Mouse (Mus musculus) limb, embryonic 11.5 days (tissue): ENCODE results near the gene Gm3646. TPM values are rescaled to one million over a fixed set of nuclear protein-coding genes. Genes with fewer than 3 reads are reported as not detected.

Source experiments
- ATAC-seq: fragments of 200-750 bp; cut with Nextera tagmentation; 2 replicates; pipeline ENCODE4 v1.8.0; 2017; ENCODE audit warnings: low read depth; ENCODE audit not compliant: insufficient number of reproducible peaks, low FRiP score, low TSS enrichment
- DNase-seq: peaks from one replicate; pipeline ENCODE4 v3.0.0-alpha.2; 2015; ENCODE audit warnings: low spot score
- H3K27ac ChIP-seq: fragments of 300-500 bp; sonication (generic); replicated peaks from 2 replicates; pipeline ENCODE4 v1.5.1; 2014; ENCODE audit warnings: low read depth, mild to moderate bottlenecking, low read length
- H3K27me3 ChIP-seq: fragments of 300-500 bp; sonication (generic); 2 replicates; pipeline ENCODE4 v1.6.1; 2014; ENCODE audit warnings: mild to moderate bottlenecking, low read length, mixed read lengths; ENCODE audit not compliant: control insufficient read depth, insufficient read depth
- H3K36me3 ChIP-seq: fragments of 300-500 bp; sonication (generic); 2 replicates; pipeline ENCODE4 v1.6.1; 2014; ENCODE audit warnings: mild to moderate bottlenecking, low read length, moderate library complexity, mixed read lengths; ENCODE audit not compliant: control insufficient read depth, insufficient read depth
- H3K4me1 ChIP-seq: fragments of 300-500 bp; sonication (generic); 2 replicates; pipeline ENCODE4 v1.6.1; 2014; ENCODE audit warnings: low read length, mixed read lengths; ENCODE audit not compliant: control insufficient read depth, insufficient read depth
- H3K4me2 ChIP-seq: fragments of 300-500 bp; sonication (generic); 2 replicates; pipeline ENCODE4 v1.6.1; 2014; ENCODE audit warnings: low read depth, mild to moderate bottlenecking, moderate library complexity; ENCODE audit not compliant: severe bottlenecking
- H3K4me3 ChIP-seq: fragments of 300-500 bp; sonication (generic); 2 replicates; pipeline ENCODE4 v1.5.1; 2014; ENCODE audit warnings: low read depth, low read length
- H3K9ac ChIP-seq: fragments of 300-500 bp; sonication (generic); 2 replicates; pipeline ENCODE4 v1.6.1; 2014; ENCODE audit warnings: mild to moderate bottlenecking, low read length
- H3K9me3 ChIP-seq: fragments of 300-500 bp; sonication (generic); 2 replicates; pipeline ENCODE4 v1.6.1; 2016; ENCODE audit warnings: low read length; ENCODE audit not compliant: control insufficient read depth
- WGBS: fragments of 180-500 bp; shearing (Covaris S2); extraction: QIAGEN DNeasy Blood & Tissue Kit; methylation state at CpG from one replicate; pipeline ENCODE4 v1.1.7; 2014; 5-methylcytosine and 5-hydroxymethylcytosine counted together
- polyA plus RNA-seq: library from polyadenylated mRNA; unstranded; fragments of >200 nt; fragmentation: Nextera tagmentation; extraction: Ambion mirVana; gene quantifications from 2 replicates; pipeline ENCODE4 v1.2.1, GENCODE M21; 2014

The Gm3646 gene
- polyA plus RNA-seq = not detected in 2 replicates

GRCm38 (mm10) chr1:39805243-39805979, at the start of gene Gm3646:
TSS of gene Gm3646 (minus strand) at chr1:39805332.
- ATAC-seq (no peak), DNase-seq (no peak)

DNA sequence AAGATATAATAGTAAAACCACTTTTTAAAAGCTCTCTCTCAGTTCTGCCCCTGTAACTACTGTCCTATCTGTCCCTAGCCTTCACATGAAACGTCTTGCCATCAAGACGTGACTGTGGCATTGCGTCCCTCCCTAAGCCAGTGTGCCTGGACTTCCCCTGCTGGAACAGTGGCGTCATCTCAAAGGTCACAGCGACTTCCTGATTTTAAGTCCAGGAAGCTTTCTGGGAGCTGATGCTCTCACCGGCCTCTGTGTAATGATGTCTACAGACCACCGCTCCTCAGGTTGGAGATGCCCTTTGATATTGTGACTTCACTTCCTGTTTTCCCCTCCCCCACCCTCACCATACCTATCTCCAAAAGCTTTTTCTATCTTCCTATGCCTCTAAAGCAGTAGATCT, 41.9 kb upstream of the Gm3646 start:
- Histone ChIP-seq H3K36me3 (no peaks in the 10 kb centered on the region), H3K4me1 (no peaks in the 10 kb centered on the region), H3K9ac (no peak overlapping the region), H3K27me3 (no peaks in the 10 kb centered on the region), H3K27ac (no peak overlapping the region), H3K4me2 (no peak overlapping the region), H3K4me3 (no peak overlapping the region), H3K9me3 (no peaks in the 10 kb centered on the region)
- 86% methylated on average over 7 of the region's 7 CpGs for WGBS
- no peak for ATAC-seq
- DNase-seq = no peak

More at GRCm38 (mm10) chr1:39805243-39805979, at the start of gene Gm3646:
- Histone ChIP-seq H3K27me3 (no peaks in the 10 kb centered on the region), H3K9me3 (no peaks in the 10 kb centered on the region), H3K9ac (no peak within 1 kb of the TSS), H3K36me3 (no peaks in the 10 kb centered on the region), H3K4me1 (no peaks in the 10 kb centered on the region), H3K4me2 (no peak within 1 kb of the TSS), H3K4me3 (no peak within 1 kb of the TSS), H3K27ac (no peak within 1 kb of the TSS)
- WGBS = 70% methylated on average over 4 of the region's 4 CpGs

DNA sequence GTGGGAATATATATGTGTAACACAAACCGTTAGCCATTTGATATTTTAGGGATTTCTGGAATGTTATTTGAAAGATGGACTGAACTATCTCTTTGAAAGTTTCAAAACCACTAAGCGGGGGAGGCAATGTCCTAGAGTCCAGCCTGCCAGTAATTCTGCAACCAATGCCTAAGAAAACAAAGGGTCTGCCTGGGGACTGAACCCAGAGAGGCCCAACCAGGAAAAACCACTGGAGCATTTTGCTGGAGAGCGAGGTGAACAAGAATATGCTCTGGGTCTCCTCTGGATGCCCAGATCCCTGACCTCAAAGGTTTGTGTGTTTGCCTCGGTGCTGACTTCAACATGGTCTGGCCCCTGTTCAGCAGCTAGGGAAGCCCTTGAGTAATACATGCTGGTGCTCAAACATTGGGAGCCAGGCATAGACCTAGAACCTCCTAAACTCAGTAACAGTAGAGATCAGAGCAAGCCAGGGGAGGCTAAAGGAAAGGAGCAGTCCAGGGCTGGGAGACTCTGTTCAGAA, 41.0 kb upstream of the Gm3646 start:
- no peak for ATAC-seq
- Histone ChIP-seq H3K4me3 (no peak overlapping the region), H3K4me1 (no peaks in the 10 kb centered on the region), H3K9me3 (no peaks in the 10 kb centered on the region), H3K9ac (no peak overlapping the region), H3K36me3 (no peaks in the 10 kb centered on the region), H3K27ac (no peak overlapping the region), H3K4me2 (no peak overlapping the region), H3K27me3 (no peaks in the 10 kb centered on the region)
- no peak for DNase-seq
- 83% methylated on average over 4 of the region's 4 CpGs for WGBS

DNA sequence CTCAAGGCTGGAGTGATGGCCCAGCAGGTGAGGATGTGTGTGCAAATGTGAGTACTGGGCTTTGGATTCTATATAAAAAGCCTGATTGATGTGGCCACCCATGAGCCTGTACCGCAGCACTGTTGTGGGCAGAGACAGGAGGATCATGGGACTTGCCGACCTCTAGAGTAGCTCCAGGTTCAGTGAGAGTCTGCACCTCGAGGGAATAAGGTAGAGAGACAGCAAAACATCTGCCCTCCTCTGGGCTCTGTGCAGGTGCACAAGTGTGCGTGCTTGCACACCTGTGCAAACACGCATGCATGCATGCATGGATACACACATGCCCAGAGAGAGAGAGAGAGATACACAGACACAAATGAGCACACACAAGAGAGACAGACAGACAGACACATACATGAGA, 38.2 kb upstream of the Gm3646 start:
- WGBS = 84% methylated on average over 5 of the region's 5 CpGs
- Histone ChIP-seq H3K9ac (no peak overlapping the region), H3K4me1 (no peaks in the 10 kb centered on the region), H3K9me3 (no peaks in the 10 kb centered on the region), H3K36me3 (no peaks in the 10 kb centered on the region), H3K4me3 (no peak overlapping the region), H3K27ac (no peak overlapping the region), H3K27me3 (no peaks in the 10 kb centered on the region), H3K4me2 (no peak overlapping the region)
- DNase-seq = no peak
- ATAC-seq = no peak

- no peak for ATAC-seq
- WGBS = 92% methylated on average over 14 of the region's 14 CpGs
Observed at GRCm38 (mm10) chr1:39842218-39843007, 37.3 kb upstream of the Gm3646 start.

DNA sequence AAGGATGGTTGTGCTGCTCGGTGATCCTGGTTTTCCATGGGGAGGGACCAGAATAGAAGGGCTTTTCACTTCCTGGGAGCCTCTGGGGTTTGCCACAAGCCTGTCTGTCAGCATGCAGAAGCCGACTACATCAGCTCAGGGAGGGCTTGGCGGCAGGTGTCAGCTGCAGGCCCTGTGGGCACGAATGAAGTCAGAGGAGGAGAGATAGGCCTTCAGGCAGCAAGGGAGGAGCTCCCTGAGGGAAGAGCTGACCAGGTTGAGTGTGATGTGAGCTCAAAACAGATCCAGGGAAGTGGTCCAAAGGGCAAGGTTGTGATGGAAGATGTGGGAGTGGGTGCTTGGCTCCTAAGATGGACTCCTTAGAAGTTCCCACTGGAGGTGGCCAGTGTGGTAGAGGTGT, 35.7 kb upstream of the Gm3646 start:
- WGBS = 66% methylated on average over 4 of the region's 4 CpGs
- H3K4me1 ChIP-seq = no peaks in the 10 kb centered on the region
- H3K4me2 ChIP-seq = no peak overlapping the region
- no peaks in the 10 kb centered on the region for H3K36me3 ChIP-seq
- H3K4me3 ChIP-seq = no peak overlapping the region
- no peak for ATAC-seq
- no peak overlapping the region for H3K27ac ChIP-seq
- H3K9me3 ChIP-seq = no peaks in the 10 kb centered on the region
- H3K27me3 ChIP-seq = no peaks in the 10 kb centered on the region
- DNase-seq = no peak
- H3K9ac ChIP-seq = no peak overlapping the region

More at GRCm38 (mm10) chr1:39842218-39843007, 37.3 kb upstream of the Gm3646 start:
- no peaks in the 10 kb centered on the region for H3K36me3 ChIP-seq
- H3K4me2 ChIP-seq = no peak overlapping the region
- no peaks in the 10 kb centered on the region for H3K27me3 ChIP-seq
- no peak overlapping the region for H3K9ac ChIP-seq
- no peak overlapping the region for H3K4me3 ChIP-seq
- H3K27ac ChIP-seq = no peak overlapping the region
- no peaks in the 10 kb centered on the region for H3K4me1 ChIP-seq
- DNase-seq = no peak
- no peaks in the 10 kb centered on the region for H3K9me3 ChIP-seq

DNA sequence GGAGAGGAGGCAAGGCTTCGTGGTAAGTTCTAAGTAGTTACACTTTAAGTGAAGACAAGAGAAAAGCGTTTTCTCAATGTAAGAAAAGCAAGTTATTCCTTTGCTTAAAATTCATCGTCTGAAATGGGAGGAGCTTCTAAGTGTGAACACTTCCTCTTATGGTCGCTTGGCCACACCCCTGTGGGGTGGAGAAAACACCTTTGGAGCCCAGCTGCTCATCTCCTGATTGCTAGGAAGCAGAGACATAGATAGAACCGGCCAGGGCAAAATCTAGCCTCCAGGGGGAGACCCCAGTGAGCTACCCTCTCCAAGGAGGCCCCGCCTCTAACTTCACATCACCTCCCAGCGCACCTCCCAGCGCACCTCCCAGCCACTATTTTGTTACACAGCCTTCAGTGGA, 34.7 kb upstream of the Gm3646 start:
- H3K36me3 ChIP-seq = no peaks in the 10 kb centered on the region
- no peak for DNase-seq
- 58% methylated on average over 8 of the region's 8 CpGs for WGBS
- no peak overlapping the region for H3K4me2 ChIP-seq
- no peak for ATAC-seq
- no peaks in the 10 kb centered on the region for H3K9me3 ChIP-seq
- H3K27ac ChIP-seq = no peak overlapping the region
- H3K4me3 ChIP-seq = no peak overlapping the region
- no peaks in the 10 kb centered on the region for H3K4me1 ChIP-seq
- H3K9ac ChIP-seq = no peak overlapping the region
- no peaks in the 10 kb centered on the region for H3K27me3 ChIP-seq

DNA sequence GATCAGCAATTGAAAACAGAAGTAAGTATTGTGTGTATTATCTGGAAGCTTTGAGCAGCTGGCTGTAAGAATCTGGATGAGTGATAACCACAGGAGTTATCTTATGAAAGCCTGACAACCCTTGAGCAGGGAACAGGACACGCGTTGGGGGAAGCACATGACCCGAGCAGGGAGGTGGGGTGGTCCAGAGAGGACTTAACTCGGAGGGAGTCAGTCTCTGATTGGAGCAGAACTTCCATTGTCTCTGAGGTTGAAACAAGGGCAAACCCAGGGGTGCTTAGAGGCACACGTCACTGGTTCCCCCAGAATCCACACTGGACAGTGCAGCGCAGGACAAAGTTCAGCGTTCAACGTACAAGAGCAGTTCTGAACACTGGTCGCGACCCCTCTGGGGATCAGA, 34.1 kb upstream of the Gm3646 start:
- Histone ChIP-seq H3K4me2 (no peak overlapping the region), H3K4me3 (no peak overlapping the region), H3K27ac (no peak overlapping the region), H3K27me3 (no peaks in the 10 kb centered on the region), H3K4me1 (no peaks in the 10 kb centered on the region), H3K9me3 (no peaks in the 10 kb centered on the region), H3K36me3 (no peaks in the 10 kb centered on the region), H3K9ac (no peak overlapping the region)
- DNase-seq (no peak), ATAC-seq (no peak)
- WGBS = 70% methylated on average over 10 of the region's 10 CpGs
